Mouse (Mus musculus) cerebellum, adult 2 months (tissue): ENCODE data around the gene Sept8. TPM values are rescaled to one million over a fixed set of nuclear protein-coding genes. Genes with fewer than 3 reads are reported as not detected.

Source experiments
- DNase-seq, 2 experiments: peaks; one replicate each; pipeline ENCODE4 v3.0.0; 2021
- H3K27ac ChIP-seq: fragments of 200-500 bp; 2 replicates; pipeline ENCODE4 v1.5.1; 2012; ENCODE audit warnings: low read length, control low read depth, inconsistent platforms; ENCODE audit not compliant: insufficient read depth
- H3K27me3 ChIP-seq: fragments of 200-500 bp; 2 replicates; pipeline ENCODE4 v1.6.1; 2012; ENCODE audit warnings: inconsistent platforms, mild to moderate bottlenecking, low read length, moderate library complexity; ENCODE audit not compliant: control insufficient read depth, insufficient read depth
- H3K4me1 ChIP-seq: fragments of 200-500 bp; 2 replicates; pipeline ENCODE4 v1.6.1; 2011; ENCODE audit warnings: low read length; ENCODE audit not compliant: control insufficient read depth, insufficient read depth
- H3K4me3 ChIP-seq: fragments of 200-500 bp; replicated peaks from 2 replicates; pipeline ENCODE3; 2011; ENCODE audit warnings: mild to moderate bottlenecking, low read depth, low read length, control low read depth; ENCODE audit not compliant: insufficient read depth
- CTCF ChIP-seq: fragments of 200-500 bp; IDR thresholded peaks from 2 replicates; pipeline ENCODE4 v1.5.1; 2011; ENCODE audit warnings: low read depth, mild to moderate bottlenecking, control low read depth, low read length, moderate library complexity, borderline replicate concordance; ENCODE audit not compliant: insufficient read depth
- POLR2A ChIP-seq: fragments of 200-500 bp; IDR thresholded peaks from 2 replicates; pipeline ENCODE4 v1.6.1; 2011; ENCODE audit warnings: low read length, control low read depth, borderline replicate concordance; ENCODE audit not compliant: insufficient read depth
- WGBS: fragments of 180-500 bp; shearing (Covaris S2); methylation state at CpG from one replicate; pipeline ENCODE4 v1.1.7; 2018; 5-methylcytosine and 5-hydroxymethylcytosine counted together
- polyA plus RNA-seq: library from polyadenylated mRNA; depleted of rRNA; stranded (reverse); fragments of >200 nt; gene quantifications from 2 replicates; pipeline ENCODE4 v1.2.3, GENCODE M21; 2012

Sept8 gene
- polyA plus RNA-seq, 1 experiment: 318 TPM

DNA sequence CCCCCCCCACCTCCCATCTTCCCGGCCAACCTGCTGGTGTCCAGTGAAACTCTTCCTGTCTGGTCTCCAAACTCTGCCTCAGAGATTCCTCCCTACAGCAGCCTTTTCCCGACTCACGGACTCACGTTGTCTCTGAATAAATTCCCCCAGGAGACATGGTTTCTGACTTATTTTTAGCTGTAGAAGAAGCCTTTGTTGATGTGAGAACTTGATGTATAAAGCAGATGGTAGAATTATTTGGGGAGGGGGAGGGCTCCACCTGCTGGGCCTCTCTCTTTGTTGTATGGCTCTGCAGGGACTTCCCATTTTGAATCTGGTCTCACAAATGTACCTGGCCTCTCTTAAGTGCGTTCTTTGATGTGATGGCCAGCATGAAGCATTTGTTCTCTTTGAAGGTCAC, 8.7 kb upstream of the Sept8 start:
- WGBS: 40% methylated on average over 5 of the region's 5 CpGs
- TF ChIP-seq POLR2A (no peak), CTCF (no peak)
- no peak for DNase-seq

DNA sequence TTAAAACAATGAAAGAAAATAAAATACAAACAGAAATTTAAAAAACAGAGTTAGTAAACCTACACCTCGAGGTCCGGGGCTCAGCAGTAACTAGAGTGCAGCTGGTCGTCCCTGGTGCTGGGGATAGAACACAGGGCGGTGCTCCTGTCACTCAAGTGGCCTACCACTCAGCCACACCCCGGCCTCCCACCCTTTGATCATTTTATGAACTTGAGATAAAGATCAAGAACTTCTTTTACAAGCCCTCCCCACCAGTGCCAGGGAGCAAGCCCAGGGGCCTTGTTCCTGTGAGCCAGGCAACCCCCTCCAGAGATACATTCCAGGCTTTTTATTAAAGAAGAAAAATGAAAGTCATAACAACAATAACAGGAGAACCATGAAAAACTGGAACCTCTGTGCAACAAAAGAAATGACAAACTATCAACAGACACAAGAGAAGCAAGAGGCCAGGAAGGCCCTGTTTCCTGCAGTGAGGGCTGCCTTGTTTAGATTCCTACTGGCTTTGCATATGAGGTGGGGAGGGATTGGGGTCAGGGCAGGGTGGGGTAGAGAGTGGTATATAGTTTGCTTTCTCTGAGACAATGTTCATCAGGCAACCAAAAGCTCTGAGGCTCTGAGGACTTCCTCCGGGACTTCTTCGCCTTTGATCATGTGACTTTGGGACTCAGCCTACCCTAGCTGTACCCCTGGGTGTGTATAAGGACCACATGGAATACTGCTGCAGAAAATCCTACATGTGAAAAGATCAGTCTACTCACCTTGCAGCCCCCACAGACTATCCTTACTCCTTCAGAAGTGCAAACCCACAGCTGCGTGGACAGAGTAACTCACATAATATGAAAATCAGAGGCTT, 2.1 kb upstream of the Sept8 start:
- DNase-seq: no peak
- TF ChIP-seq CTCF (no peak), POLR2A (no peak)
- 81% methylated on average over 8 of the region's 8 CpGs for whole genome bisulfite sequencing
- Histone ChIP-seq H3K27me3 (no peaks in the 10 kb centered on the region), H3K4me1 (no peaks in the 10 kb centered on the region), H3K27ac (no peak overlapping the region), H3K4me3 (no peak overlapping the region)

More for the DNA sequence above, 8.7 kb upstream of the Sept8 start:
- Histone ChIP-seq H3K27ac (no peak overlapping the region), H3K27me3 (no peaks in the 10 kb centered on the region), H3K4me1 (peaks cover 19% of the 10 kb centered on the region), H3K4me3 (no peak overlapping the region)

DNA sequence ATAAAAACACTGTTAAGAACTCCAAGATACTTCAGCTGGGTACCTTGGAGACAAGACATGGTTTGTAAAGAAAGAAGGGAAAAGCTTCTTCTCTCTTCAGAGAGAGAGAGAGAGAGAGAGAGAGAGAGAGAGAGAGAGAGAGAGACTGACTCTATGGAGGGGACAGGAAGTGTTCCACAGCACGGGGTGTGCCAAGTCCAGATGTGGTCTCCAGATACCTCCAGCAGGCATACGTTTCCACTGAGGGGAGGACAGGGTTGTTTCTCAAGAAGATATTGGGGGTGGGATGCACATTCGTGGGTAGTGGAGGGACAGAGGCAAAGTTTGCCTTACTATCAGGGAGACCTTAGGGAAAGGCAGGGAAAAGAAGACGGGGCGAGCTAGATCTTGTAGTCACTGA, 298 bp upstream of the Sept8 start:
- 63% methylated on average over 5 of the region's 5 CpGs for WGBS
- Histone ChIP-seq H3K4me3 (peak overlapping the region; percentile 78), H3K4me1 (peaks cover 10% of the 10 kb centered on the region), H3K27ac (peak overlapping the region; percentile 89; the same call in 1 of the 2 replicates), H3K27me3 (no peaks in the 10 kb centered on the region)
- DNase-seq: no peak
- no peak for TF ChIP-seq CTCF
- TF ChIP-seq POLR2A: no peak

DNA sequence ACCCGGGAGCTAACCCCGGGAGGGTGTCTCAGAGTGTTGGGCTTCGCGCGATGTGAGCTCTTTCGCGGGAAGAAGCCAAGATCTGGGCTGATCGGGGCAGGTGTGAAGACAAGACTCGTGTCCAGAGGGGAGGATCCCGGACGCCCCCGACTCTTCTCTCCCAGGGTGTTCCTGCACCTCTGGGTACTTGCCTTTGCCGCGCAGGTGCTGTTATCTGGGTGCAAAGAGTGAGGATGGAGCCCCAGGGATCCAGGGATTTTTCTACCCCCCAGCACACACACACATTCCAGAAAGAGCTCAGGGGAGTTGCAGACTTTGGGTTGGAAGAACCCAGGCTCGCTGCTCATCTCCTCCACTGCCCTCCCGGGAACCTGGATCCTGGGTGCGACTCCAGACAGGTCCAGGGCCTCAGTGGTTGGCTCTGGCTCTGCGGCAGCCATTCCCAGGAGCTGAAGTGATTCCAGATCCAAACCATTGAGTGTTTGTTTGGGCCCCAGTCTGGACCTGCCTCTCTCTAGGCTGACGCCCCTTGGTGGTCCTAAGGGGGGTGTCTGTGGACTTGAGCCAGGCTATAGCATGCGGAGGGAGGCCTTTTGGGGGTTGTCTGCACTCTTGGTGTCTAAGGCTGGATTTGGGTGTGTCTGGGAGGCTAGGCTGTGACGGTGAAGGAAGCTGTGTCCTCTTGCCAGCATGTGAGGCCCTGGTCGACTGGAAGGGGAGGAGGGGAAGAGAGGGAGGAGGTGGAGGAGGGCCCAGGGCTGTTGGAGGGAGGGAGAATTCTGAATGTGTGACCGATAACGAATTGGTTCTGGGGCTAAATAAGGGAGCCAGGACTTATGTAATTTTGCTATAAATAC, 1.3 kb downstream of the Sept8 start:
- Histone ChIP-seq H3K27ac (peak overlapping the region; percentile 89), H3K4me1 (peaks cover 24% of the 10 kb centered on the region)
- WGBS: 2% methylated on average over 24 of the region's 24 CpGs

DNA sequence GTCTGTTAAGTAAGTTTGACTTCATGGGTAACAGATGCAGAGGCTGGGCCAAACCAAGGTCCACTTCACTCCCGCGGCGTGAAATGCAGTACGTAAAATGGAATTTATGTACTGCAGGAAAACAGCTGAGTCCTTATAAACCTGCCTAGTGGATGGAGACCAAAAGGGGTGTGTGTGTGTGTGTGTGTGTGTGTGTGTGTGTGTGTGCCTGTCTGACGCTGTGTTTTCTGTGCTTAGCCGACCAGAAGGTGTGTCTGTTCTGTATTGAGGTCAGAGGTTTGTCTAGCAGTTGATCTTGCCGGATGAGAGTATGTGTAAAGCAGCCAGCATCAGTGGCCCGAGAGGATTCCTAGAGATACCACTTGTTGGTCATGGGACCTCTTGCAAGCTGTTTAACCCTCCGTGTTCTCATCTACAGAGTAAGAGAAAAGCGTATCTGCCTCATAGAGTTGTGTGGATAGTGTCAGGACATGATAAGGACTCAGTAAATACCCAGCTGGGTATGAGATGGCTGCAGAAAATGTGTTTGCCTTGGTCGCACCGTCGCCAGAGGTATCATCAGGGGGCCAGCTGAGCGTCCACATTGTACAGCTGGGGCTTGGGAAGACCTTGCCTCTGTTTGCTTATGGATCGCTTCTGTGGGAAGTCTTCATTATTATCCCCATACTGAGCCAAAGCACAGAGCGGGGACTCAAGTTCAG, 2.2 kb downstream of the Sept8 start:
- peaks cover 33% of the 10 kb centered on the region for H3K4me1 ChIP-seq
- peak overlapping the region; percentile 78 for H3K4me3 ChIP-seq
- H3K27me3 ChIP-seq: no peaks in the 10 kb centered on the region
- WGBS: 10% methylated on average over 16 of the region's 16 CpGs
- no peak for TF ChIP-seq CTCF
- TF ChIP-seq POLR2A: peak; percentile 22; the same call in 1 of the 2 replicates
- DNase-seq: peak; percentile 66 to 73
- H3K27ac ChIP-seq: peak overlapping the region; percentile 89

More for the DNA sequence above, 1.3 kb downstream of the Sept8 start:
- Histone ChIP-seq H3K4me3 (peak overlapping the region; percentile 78), H3K27me3 (no peaks in the 10 kb centered on the region)
- peak; percentile 84 to 90 for DNase-seq
- TF ChIP-seq CTCF (no peak), POLR2A (peak; percentile 81)

DNA sequence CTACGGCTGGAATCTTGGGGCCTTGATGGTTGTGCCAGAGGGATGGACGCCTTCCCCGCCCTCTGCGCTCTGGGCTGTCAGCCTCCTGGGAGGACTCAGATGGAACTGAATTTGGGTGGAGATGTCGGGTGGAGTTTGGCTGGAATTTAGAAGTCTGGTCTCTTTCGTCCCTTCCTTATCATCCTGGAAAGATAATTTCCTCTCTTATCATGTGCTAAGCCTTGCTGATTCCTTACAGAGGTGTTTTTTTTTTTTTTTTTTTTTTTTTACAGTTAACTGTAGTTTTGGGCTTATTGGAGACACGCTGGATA, 2.7 kb downstream of the Sept8 start:
- TF ChIP-seq CTCF (no peak), POLR2A (no peak)

DNA sequence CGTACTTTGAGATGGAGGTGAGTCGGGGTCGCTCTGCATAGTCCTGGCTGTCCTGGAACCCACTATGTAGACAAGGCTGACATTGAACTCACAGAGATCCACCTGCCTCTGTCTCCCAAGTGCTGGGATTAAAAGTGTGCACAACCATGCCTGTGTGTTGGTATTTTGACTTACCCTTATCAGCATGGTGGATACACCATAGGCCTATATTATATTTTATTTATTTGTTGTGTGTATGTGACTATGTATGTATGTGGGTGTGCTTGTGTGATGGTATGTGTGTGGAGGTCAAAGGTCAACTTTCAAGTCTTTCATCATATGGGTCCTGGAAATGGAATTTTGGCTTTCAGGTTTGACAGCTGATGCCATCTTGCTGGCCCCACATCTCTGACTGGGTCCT, 3.3 kb downstream of the Sept8 start:
- 65% methylated on average over 3 of the region's 3 CpGs for WGBS
- no peak for DNase-seq
- Histone ChIP-seq H3K4me3 (peak overlapping the region; percentile 78), H3K27me3 (no peaks in the 10 kb centered on the region), H3K27ac (peak overlapping the region; percentile 89), H3K4me1 (peaks cover 43% of the 10 kb centered on the region)
- TF ChIP-seq POLR2A (no peak), CTCF (no peak)

More for the DNA sequence above, 2.7 kb downstream of the Sept8 start:
- Histone ChIP-seq H3K4me1 (peaks cover 38% of the 10 kb centered on the region), H3K27me3 (no peaks in the 10 kb centered on the region), H3K4me3 (peak overlapping the region; percentile 78), H3K27ac (peak overlapping the region; percentile 89)
- DNase-seq: peak in 1 of 2 experiments; percentile 56
- WGBS: 14% methylated on average over 7 of the region's 7 CpGs
